Mouse (Mus musculus): ENCODE measurements around the gene Vmn2r65.

Vmn2r65 gene

GRCm38 (mm10) chr7:84964015-84964414, at the start of gene Vmn2r65:
TSS of gene Vmn2r65 (minus strand) at chr7:84964115.
- no peak for DNase-seq (ENCODE audit: low spot score)

GRCm38 (mm10) chr7:85012168-85012567, 48.3 kb upstream of the Vmn2r65 start, which contains the start of gene Vmn2r66:
TSS of gene Vmn2r66 (minus strand) at chr7:85012268.
- no peak for DNase-seq (ENCODE audit: low spot score)

GRCm38 (mm10) chr7:84996694-84997093, 32.8 kb upstream of the Vmn2r65 start:
- DNase-seq (ENCODE audit: low spot score) = no peak
